Mouse (Mus musculus): Measurements from ENCODE around the gene Lpp.

GRCm38 (mm10) chr16:24558458-24558857 is 165.2 kb downstream of the Lpp start:
- no peak for TF ChIP-seq CTCF (IDR thresholded peaks at IDR 0.05; ENCODE audit: insufficient read depth, low read depth, low read length)
- no peak for TF ChIP-seq POLR2A (IDR thresholded peaks at IDR 0.05; ENCODE audit: insufficient read depth, low read depth, low read length)
